Mouse (Mus musculus) right cerebral cortex, adult 2 months (tissue): ENCODE measurements around the gene Slc16a12.

Experiments
- DNase-seq, 2 experiments: peaks; one replicate each; pipeline ENCODE4 v3.0.0; 2021 to 2022; ENCODE audit warnings: low spot score in 2 of 2

Slc16a12 gene

GRCm38 (mm10) chr19:34729505-34729904 is 17.6 kb downstream of the Slc16a12 start:
- no peak for DNase-seq

- DNase-seq, result no peak
These were observed 20.7 kb downstream of the Slc16a12 start for GRCm38 (mm10) chr19:34726254-34726962.

GRCm38 (mm10) chr19:34725418-34725817 is 21.7 kb downstream of the Slc16a12 start:
- DNase-seq, result no peak

GRCm38 (mm10) chr19:34724598-34724997 is 22.5 kb downstream of the Slc16a12 start:
- DNase-seq, result no peak

GRCm38 (mm10) chr19:34722541-34722940 is 24.5 kb downstream of the Slc16a12 start:
- no peak for DNase-seq

- DNase-seq, result no peak
These were observed 27.0 kb downstream of the Slc16a12 start for GRCm38 (mm10) chr19:34720130-34720529.

- DNase-seq, result no peak
These were observed 28.1 kb downstream of the Slc16a12 start for GRCm38 (mm10) chr19:34718963-34719362.

- no peak for DNase-seq
These were observed 28.6 kb downstream of the Slc16a12 start for GRCm38 (mm10) chr19:34718478-34718877.

GRCm38 (mm10) chr19:34715895-34716294 is 31.2 kb downstream of the Slc16a12 start:
- no peak for DNase-seq

GRCm38 (mm10) chr19:34714250-34714666 is 32.8 kb downstream of the Slc16a12 start:
- DNase-seq, result no peak

- no peak for DNase-seq
These were observed 35.0 kb downstream of the Slc16a12 start for GRCm38 (mm10) chr19:34712050-34712449.

- DNase-seq, result no peak
These were observed 38.9 kb downstream of the Slc16a12 start for GRCm38 (mm10) chr19:34708221-34708620.

- DNase-seq, result no peak
These were observed 39.5 kb downstream of the Slc16a12 start for GRCm38 (mm10) chr19:34707571-34707970.

- no peak for DNase-seq
These were observed 40.8 kb downstream of the Slc16a12 start for GRCm38 (mm10) chr19:34706261-34706660.

- DNase-seq, result no peak
These were observed 41.9 kb downstream of the Slc16a12 start for GRCm38 (mm10) chr19:34705141-34705540.

- DNase-seq, result no peak
These were observed 47.8 kb downstream of the Slc16a12 start for GRCm38 (mm10) chr19:34699300-34699699.

GRCm38 (mm10) chr19:34698852-34699251 is 48.2 kb downstream of the Slc16a12 start:
- DNase-seq, result no peak

GRCm38 (mm10) chr19:34698432-34698831 is 48.7 kb downstream of the Slc16a12 start:
- no peak for DNase-seq

GRCm38 (mm10) chr19:34697461-34697860 is 49.6 kb downstream of the Slc16a12 start:
- no peak for DNase-seq

GRCm38 (mm10) chr19:34696352-34696986 is 50.6 kb downstream of the Slc16a12 start:
- DNase-seq, result no peak

- DNase-seq, result no peak
These were observed 55.7 kb downstream of the Slc16a12 start for GRCm38 (mm10) chr19:34691402-34691801.

- DNase-seq, result no peak
These were observed 61.6 kb downstream of the Slc16a12 start for GRCm38 (mm10) chr19:34685530-34685929.

- peak; percentile 53 to 67 for DNase-seq
These were observed 62.2 kb downstream of the Slc16a12 start for GRCm38 (mm10) chr19:34684857-34685256.
